Mouse (Mus musculus): ENCODE data around the gene Gadd45b. TPM values are rescaled to one million over a fixed set of nuclear protein-coding genes. Genes with fewer than 3 reads are reported as not detected.

The Gadd45b gene
- 10 to 100 TPM; 15.9 to 26.5 TPM for polyA plus RNA-seq (2012; fragmentation: generic; extraction: Trizol)

DNA sequence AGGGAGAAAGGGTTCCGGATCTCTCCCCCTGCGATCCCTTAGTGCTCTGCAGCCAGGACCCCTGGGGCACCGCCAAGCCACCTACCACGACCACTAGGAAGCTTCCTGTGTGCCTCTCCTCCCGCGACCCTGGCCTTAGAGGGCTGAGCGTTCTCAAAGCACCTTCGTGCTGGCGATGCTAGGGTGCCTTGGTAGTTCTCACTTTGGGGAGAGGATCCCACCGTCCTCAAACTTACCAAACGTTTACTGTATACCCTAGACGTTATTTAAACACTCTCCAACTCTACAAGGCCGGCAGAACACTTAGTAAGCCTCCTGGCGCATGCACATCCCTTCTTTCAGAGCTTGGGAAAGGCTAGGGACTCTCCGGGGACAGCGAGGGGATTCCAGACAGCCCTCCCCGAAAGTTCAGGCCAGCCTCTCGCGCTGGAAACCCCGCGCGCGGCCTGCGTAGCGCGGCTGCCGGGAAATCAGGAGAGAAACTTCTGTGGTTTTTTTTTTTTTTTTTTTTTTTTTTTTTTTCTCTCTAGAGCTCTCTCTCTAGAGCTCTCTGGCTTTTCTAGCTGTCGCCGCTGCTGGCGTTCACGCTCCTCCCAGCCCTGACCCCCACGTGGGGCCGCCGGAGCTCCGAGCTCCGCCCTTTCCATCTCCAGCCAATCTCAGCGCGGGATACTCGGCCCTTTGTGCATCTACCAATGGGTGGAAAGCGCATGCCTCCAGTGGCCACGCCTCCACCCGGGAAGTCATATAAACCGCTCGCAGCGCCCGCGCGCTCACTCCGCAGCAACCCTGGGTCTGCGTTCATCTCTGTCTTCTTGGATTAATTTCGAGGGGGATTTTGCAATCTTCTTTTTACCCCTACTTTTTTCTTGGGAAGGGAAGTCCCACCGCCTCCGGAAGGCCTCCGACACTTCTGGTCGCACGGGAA is at the start of gene Gadd45b:
Gene Gadd45b (plus strand): TSS at position 775 of the 928 bp plus-strand sequence.

DNA sequence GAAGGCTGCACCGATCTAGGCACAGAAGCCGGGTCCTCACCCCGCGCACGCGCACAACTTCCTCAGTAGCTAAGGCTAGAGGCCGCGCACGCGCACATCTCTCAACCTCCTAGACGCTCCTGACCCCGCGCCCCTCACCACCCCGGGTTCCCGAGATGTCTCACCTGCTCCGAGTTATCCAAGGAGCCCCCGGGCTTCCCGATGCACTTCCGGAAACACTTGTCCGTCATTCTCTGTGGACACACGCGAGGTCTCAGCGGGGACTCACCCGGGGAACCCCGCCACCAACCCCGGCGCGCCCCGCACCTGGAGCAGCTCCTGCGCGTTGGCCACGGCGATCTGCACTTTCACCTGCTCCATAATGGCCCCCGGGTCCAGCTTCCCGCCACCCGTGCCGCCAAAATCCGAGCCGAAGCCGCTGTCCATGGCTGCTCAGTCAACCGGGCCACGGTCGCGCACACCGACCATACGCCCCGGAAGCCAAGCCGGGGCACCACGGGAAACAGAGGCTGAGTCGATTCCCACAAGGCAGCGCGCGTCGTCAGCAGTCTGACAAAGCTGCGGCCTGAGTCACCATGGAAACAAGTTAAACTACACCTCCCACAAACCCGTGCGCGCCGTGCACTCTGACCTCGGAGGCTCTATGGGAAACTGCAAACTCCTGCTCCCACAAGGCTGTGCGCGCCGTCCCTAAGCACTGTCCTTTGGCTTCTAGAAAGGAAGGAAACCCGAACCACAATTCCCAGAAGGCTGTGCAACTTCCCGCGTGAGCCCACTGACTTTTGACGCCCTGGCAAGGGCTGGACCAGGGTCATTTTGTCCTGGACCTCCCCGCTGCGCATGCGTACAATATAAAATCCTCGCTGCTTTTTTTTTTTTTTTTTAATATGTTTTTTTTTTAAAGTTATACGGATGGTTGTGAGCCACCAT is 29.3 kb upstream of the Gadd45b start, which contains the start of gene Timm13:
Gene Timm13 (minus strand): TSS at position 652 of the 930 bp plus-strand sequence.

DNA sequence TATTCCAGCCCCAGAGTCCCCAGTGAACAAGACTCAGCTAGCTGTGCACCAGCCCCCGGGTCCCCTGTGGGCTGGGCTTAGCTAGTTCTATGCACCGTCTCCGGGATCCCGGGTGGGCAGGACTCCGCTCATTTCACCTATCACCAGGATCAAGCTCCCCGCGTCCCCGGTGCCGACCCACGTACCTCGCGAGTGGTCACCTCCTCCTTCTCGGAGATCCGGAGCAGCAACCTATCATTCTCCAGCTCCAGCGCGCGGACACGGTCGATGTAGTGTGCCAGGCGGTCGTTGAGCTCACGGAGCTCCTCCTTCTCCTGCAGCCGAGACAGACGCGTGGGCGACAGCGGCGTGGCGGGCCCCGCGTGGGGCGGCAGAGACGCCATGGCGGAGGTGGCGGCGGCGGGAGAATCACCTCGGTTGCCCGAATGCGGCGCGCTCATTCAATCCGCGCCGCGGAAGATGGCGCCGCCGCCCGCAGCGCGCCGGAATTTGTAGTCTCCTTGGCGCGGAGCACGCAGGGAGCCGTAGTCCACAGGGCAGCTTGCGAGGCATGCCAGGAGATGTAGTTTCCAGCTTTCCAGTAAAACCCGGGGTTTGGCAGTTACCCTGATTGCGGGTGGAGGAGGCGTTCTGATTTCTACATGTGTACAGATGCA is 12.0 kb upstream of the Gadd45b start, which contains the start of gene Lmnb2:
Gene Lmnb2 (minus strand): TSS at position 467 of the 656 bp plus-strand sequence.

Other genes starting within 250 kb of the Gadd45b start
- gene Mob3a, start 228.1 kb upstream of the Gadd45b start, polyA plus RNA-seq (2012; fragmentation: generic; extraction: Trizol) = 10 to 100 TPM; 19.8 to 24.3 TPM
- 10 to 100 TPM in 1 of 2 experiments, 1 to 10 TPM in 1; 2.2 to 31.4 TPM for gene Izumo4, start 227.9 kb upstream of the Gadd45b start, polyA plus RNA-seq (2012; fragmentation: generic; extraction: Trizol)
- 10 to 100 TPM; 37.2 to 87.2 TPM for gene Ap3d1, start 187.8 kb upstream of the Gadd45b start, polyA plus RNA-seq (2012; fragmentation: generic; extraction: Trizol)
- gene Dot1l, start 174.9 kb upstream of the Gadd45b start, polyA plus RNA-seq (2012; fragmentation: generic; extraction: Trizol) = 10 to 100 TPM in 1 of 2 experiments, 1 to 10 TPM in 1; 2.9 to 12.0 TPM
- gene Sf3a2, start 131.9 kb upstream of the Gadd45b start, polyA plus RNA-seq (2012; fragmentation: generic; extraction: Trizol) = 100 to 1,000 TPM in 1 of 2 experiments, 10 to 100 TPM in 1; 97.6 to 167 TPM
- 10 to 100 TPM; 64.7 to 99.4 TPM for gene Plekhj1, start 131.4 kb upstream of the Gadd45b start, polyA plus RNA-seq (2012; fragmentation: generic; extraction: Trizol)
- gene Amh, start 124.8 kb upstream of the Gadd45b start, polyA plus RNA-seq (2012; fragmentation: generic; extraction: Trizol) = 1 to 10 TPM in 1 of 2 experiments, under 1 TPM in 1; 0.25 to 1.2 TPM
- gene Jsrp1, start 116.6 kb upstream of the Gadd45b start, polyA plus RNA-seq (2012; fragmentation: generic; extraction: Trizol) = under 1 TPM in 1 of 2 experiments, not detected in 1; 0.94 TPM
- 1,000 to 10,000 TPM; 1,765 to 2,268 TPM for gene Oaz1, start 103.4 kb upstream of the Gadd45b start, polyA plus RNA-seq (2012; fragmentation: generic; extraction: Trizol)
- under 1 TPM; 0.01 to 0.07 TPM for gene Lingo3, start 86.0 kb upstream of the Gadd45b start, polyA plus RNA-seq (2012; fragmentation: generic; extraction: Trizol)
- 100 to 1,000 TPM; 321 to 392 TPM for gene Lsm7, start 74.9 kb upstream of the Gadd45b start, polyA plus RNA-seq (2012; fragmentation: generic; extraction: Trizol)
- 10 to 100 TPM; 16.7 to 38.9 TPM for gene Sppl2b, start 74.8 kb upstream of the Gadd45b start, polyA plus RNA-seq (2012; fragmentation: generic; extraction: Trizol)
- under 1 TPM; 0.01 to 0.06 TPM for gene Tmprss9, start 58.2 kb upstream of the Gadd45b start, polyA plus RNA-seq (2012; fragmentation: generic; extraction: Trizol)
- 100 to 1,000 TPM; 226 to 741 TPM for gene Timm13, start 29.1 kb upstream of the Gadd45b start, polyA plus RNA-seq (2012; fragmentation: generic; extraction: Trizol)
- 10 to 100 TPM; 12.8 to 15.5 TPM for gene Lmnb2, start 11.8 kb upstream of the Gadd45b start, polyA plus RNA-seq (2012; fragmentation: generic; extraction: Trizol)
- 10 to 100 TPM in 1 of 2 experiments, 1 to 10 TPM in 1; 1.2 to 11.2 TPM for gene Gng7, start 84.9 kb downstream of the Gadd45b start, polyA plus RNA-seq (2012; fragmentation: generic; extraction: Trizol)
- under 1 TPM; 0.06 to 0.14 TPM for gene Diras1, start 95.6 kb downstream of the Gadd45b start, polyA plus RNA-seq (2012; fragmentation: generic; extraction: Trizol)
- 10 to 100 TPM; 12.6 to 36.2 TPM for gene Slc39a3, start 107.4 kb downstream of the Gadd45b start, polyA plus RNA-seq (2012; fragmentation: generic; extraction: Trizol)
- gene Sgta, start 130.1 kb downstream of the Gadd45b start, polyA plus RNA-seq (2012; fragmentation: generic; extraction: Trizol) = 100 to 1,000 TPM; 167 to 227 TPM
- gene Thop1, start 140.0 kb downstream of the Gadd45b start, polyA plus RNA-seq (2012; fragmentation: generic; extraction: Trizol) = 100 to 1,000 TPM in 1 of 2 experiments, 10 to 100 TPM in 1; 46.9 to 101 TPM
- gene Creb3l3, start 168.8 kb downstream of the Gadd45b start, polyA plus RNA-seq (2012; fragmentation: generic; extraction: Trizol) = under 1 TPM; 0.02 to 0.45 TPM
- gene Map2k2, start 175.8 kb downstream of the Gadd45b start, polyA plus RNA-seq (2012; fragmentation: generic; extraction: Trizol) = 100 to 1,000 TPM; 207 to 359 TPM
- gene Zbtb7a, start 205.1 kb downstream of the Gadd45b start, polyA plus RNA-seq (2012; fragmentation: generic; extraction: Trizol) = 10 to 100 TPM in 1 of 2 experiments, 1 to 10 TPM in 1; 6.5 to 24.7 TPM
- gene Pias4, start 237.8 kb downstream of the Gadd45b start, polyA plus RNA-seq (2012; fragmentation: generic; extraction: Trizol) = 10 to 100 TPM; 36.0 to 48.5 TPM
- 1,000 to 10,000 TPM; 3,430 to 4,023 TPM for gene Eef2, start 246.6 kb downstream of the Gadd45b start, polyA plus RNA-seq (2012; fragmentation: generic; extraction: Trizol)

All from C3H10T1/2 (cell line).